Mouse (Mus musculus) heart, postnatal 0 days (tissue): ENCODE data around the gene Gpr85.
"Not testable (repeated sequence)": the region's sequence is repeated elsewhere in the genome, so short reads cannot be mapped to it uniquely, and the experiment has no call there.

ENCODE experiments used
- CTCF ChIP-seq: IDR thresholded peaks from 2 replicates; pipeline ENCODE4 v1.5.1; 2016; ENCODE audit warnings: antibody characterized with exemption, control low read depth, low read depth
- EP300 ChIP-seq: IDR thresholded peaks from 2 replicates; pipeline ENCODE4 v1.6.1; 2016; ENCODE audit warnings: antibody characterized with exemption, low read depth

GRCm38 (mm10) chr6:13846031-13846430 lies 6.3 kb upstream of the Gpr85 start:
- TF ChIP-seq EP300, CTCF: not testable (repeated sequence)
